Mouse (Mus musculus) frontal cortex, postnatal 36 days (tissue): Measurements from ENCODE around the gene Stim1.
"Not testable (repeated sequence)": the region's sequence is repeated elsewhere in the genome, so short reads cannot be mapped to it uniquely, and the experiment has no call there.

Source experiments
- DNase-seq, 2 experiments: peaks; one replicate each; pipeline ENCODE4 v3.0.0; 2022; ENCODE audit warnings: low spot score in 2 of 2

Stim1 gene

DNA sequence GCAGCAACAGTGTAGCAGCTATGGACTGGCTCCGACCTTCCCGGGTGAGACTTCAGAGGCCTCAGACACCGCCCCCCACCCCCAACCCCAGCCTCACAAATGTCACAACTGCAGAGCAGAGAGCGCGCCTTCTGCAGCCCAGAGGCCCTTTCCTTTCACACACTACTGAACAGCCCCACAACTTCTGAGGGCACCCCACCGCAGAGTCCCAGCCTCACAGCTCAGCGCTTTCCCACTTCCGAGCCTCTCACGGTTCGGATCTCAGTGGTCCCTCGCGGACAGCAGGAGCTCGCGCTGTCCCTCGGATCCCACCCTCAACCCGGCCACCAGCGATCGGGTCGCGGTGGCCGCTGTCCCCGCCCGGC, 18.1 kb upstream of the Stim1 start:
- DNase-seq, result no peak

DNA sequence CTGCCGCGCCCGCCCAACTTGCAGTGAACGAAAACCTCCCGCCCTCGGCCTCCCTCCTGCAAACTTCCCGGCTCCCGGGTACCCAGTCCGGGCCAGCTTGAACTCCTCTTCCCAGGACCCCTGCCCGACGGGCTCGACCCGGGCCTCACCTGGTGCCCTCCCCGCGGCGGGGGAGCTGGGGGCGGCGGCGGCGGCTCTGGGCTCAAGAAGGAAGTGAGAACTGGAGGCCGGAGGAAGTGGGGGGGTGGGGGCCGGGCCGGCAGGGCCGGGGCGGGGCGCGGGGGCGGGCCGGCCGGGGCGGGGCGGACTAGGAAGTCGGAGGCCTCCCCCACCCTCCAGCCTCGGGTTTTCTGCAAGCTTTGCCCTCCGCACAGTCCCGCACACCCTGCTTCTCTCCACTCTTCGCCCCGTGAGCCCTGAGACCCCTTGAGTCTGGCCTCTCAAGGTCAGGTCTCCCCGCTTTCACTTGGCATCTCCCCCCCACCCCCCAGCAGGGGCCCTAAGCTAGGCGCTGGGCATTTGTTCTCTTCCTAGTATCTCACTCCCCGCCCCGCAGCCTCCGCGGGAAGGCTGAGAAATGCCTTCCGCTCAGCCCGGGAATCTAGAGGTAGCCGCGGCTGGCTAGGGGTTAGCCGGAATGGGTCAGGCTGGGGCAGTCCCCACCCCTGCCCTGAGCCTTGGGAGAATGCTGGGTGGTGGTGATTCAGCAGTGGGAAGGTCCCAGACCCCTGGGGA, 17.5 kb upstream of the Stim1 start:
- peak; percentile 29 to 38 for DNase-seq

GRCm38 (mm10) chr7:102250631-102251214, 16.9 kb upstream of the Stim1 start:
- peak; percentile 86 to 92 for DNase-seq

GRCm38 (mm10) chr7:102253631-102254030, 14.0 kb upstream of the Stim1 start:
- DNase-seq, result no peak

- DNase-seq, result no peak
Measured at GRCm38 (mm10) chr7:102255954-102256353, 11.7 kb upstream of the Stim1 start, which contains the start of gene Rhog. Gene Rhog (minus strand): TSS chr7:102256054.

GRCm38 (mm10) chr7:102256636-102257035, 11.0 kb upstream of the Stim1 start:
- no peak for DNase-seq

DNA sequence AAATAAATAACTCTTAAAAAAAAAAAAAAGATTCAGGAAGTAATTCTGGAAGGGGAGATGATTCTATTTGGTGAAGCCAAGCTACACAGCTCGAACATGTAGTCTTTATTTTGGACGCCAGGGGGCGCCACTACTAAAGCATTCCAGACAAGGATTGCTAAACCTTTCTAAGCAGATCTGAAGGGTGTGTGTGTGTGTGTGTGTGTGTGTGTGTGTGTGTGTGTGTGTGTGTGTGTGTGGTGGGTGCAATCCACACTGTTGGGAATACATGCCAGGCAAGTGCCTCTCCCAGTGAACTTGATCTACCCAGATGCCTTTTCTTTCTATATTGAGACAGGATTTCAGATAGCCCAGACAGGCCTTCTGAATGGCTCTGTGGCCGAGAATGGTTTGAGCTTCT, 9.4 kb upstream of the Stim1 start:
- peak; percentile 76 to 85 for DNase-seq

- DNase-seq, result no peak
Measured at GRCm38 (mm10) chr7:102258753-102259152, 8.9 kb upstream of the Stim1 start.

DNA sequence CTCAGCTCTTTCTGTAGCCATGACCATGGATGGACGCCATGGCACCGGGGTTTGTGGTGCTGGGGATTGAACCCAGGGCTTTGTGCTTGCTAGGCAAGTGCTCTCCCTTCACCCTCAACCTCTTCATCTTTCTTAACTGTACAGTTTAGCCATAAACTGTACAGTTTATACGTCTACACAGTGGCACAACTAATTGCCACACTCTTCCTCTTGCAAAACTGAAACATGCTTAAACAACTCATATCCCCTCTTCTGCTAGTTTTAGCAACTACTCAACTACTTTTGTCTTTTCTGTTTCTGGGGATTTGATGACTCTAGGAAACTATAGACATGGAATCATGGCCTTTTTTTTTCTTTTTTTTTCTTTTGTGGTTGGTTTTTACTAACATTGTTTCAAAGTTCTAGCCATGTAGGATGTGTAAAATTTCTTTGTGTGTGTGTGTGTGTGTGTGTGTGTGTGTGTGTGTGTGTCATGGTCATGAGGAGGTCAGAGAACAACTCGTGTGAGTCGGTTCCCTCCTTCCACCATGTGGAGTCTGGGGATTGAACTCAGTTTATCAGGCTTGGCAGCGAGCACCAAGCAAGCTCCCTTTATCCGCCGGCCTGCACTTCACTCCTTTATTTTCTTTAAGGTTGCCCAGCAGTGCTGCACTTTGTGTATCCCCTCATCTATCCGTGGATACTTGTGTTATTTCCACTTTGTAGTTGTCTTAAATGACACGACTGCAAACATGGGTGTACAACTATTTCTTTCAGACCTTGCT, 7.7 kb upstream of the Stim1 start:
- DNase-seq, result no peak

- DNase-seq, result no peak
Measured at GRCm38 (mm10) chr7:102260518-102260917, 7.1 kb upstream of the Stim1 start.

DNA sequence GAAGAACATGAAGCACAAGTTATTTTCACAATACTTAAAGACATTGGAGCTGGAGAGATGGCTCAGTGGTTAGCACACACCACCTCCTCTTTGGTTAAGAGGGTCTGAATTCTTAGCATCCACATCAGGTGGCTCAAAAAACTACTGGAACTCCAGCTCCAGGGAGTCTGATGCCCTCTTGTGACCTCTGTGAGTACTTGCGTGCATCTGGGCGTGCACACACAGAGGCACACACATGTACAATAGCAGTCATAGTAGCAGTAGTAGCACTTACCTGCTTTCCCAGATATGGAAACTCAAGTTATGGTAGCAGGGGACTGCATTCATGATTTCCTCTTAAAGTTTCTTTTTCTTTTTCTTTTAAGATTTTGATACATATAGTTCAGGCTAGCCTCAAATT, 4.6 kb upstream of the Stim1 start:
- DNase-seq, result no peak

GRCm38 (mm10) chr7:102266021-102266400, 1.6 kb upstream of the Stim1 start:
- not testable (repeated sequence) for DNase-seq

DNA sequence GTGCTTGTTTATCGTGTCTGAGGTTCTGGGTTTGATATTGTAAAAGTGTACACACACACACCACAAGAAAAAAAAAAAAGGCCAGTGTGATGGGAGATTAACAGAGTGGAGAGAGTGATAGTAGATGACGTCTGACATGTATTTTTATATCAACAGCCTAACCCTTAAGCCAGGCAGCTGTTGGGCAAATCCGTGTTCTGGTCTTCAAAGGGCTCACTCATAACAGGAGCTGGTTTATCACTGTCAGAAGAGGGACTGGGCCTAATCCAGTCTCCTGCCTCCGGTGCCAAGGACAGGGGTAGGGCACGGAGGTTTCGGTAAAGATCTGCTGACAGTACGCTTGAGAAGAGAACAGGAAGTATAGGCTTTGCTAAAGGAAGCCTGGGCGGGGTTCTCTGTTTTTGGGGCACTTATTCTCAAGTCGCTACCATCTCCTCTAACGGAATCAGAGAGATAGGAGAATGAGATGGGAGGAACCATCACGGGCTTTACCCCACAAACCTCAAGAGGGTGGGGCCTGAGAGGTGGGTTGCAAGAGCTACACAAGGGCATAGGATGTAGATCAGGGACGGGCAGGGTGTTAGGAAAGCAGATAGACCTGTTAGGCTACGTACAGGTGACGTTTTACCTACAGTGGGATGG, 1.1 kb upstream of the Stim1 start:
- DNase-seq, result no peak

- peak; percentile 94 to 95 for DNase-seq
Measured at GRCm38 (mm10) chr7:102267113-102267579, 460 bp upstream of the Stim1 start.

DNA sequence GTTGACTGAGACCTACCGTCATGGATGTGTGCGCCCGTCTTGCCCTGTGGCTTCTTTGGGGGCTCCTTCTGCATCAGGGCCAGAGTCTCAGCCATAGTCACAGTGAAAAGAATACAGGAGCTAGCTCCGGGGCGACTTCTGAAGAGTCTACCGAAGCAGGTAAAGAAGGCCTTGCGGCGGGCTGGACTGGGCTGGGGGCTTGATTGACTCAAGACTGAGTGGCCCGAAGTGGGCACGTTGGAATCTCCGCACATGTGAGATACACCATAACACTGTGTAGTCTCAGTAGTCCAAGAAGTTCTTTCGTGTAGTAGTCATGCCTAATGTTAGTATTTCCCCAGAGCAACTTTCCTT, 766 bp downstream of the Stim1 start:
- no peak for DNase-seq

DNA sequence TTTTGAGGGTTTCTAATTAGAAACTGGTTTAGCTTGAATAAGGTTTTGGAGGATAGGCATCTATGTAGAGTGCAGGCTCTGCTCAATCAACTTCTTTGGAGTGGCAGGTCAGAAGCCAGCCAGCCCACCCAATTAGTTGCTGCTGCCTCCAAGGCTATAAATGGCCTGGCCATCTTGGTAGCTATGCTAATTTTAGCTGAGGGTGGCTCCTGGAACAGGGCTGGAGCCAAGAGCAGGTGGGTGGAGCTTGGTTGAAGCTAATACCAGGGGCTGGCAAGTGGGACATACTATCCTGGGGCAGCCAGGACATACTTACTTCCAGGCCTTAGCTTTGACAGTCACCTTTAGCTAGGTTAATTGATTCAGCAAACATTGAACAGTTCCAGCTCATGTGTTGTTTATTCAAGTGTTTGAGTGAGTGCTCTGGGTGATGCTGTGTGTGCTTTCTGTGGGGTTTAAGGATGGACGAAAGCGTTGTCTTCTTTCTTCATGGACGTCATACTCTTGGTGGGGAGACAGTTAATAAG, 4.9 kb downstream of the Stim1 start:
- DNase-seq, result no peak

DNA sequence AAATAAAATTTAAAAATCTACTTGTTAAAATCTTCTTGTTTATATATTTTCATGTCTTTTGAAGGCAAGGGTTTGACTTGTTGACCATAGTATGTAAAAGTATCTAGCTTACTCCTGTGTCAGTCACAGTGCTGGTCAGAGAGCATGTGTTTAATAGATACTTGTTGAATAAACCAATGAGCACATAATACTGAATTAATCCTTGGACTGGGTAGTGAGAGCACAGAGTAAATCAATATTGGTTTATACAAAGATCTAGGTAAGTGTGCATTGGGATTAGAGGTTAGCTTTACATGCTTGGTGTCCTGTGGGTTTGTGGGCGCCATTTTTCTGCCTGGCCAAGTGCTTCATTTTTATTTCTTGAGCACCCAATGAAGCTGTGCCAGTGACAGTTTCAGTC, 13.8 kb downstream of the Stim1 start:
- no peak for DNase-seq

GRCm38 (mm10) chr7:102282261-102282660, 14.7 kb downstream of the Stim1 start:
- peak in 1 of 2 experiments; percentile 16 for DNase-seq

- DNase-seq, result no peak
Measured at GRCm38 (mm10) chr7:102289466-102289865, 21.9 kb downstream of the Stim1 start.

GRCm38 (mm10) chr7:102292228-102292627, 24.6 kb downstream of the Stim1 start:
- no peak for DNase-seq

DNA sequence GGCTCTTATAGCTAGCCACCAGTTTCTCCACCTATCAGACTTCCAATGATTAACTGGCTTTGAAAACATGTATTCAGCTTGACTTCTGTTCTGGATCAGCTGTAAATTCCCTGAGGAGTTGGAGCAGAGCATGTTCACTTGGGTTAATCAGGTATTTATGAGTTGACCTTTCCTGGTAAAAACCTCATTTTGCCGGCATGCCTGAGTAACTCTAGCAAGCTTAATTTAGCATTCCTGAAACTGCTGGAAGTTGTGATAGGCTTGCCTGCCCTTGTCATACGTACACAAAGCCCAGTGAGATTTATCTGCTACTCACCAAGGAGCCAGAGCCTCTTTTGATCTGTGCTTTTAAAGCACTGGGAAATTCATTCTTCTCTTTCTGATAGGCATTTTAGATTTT, 25.6 kb downstream of the Stim1 start:
- DNase-seq, result no peak

- no peak for DNase-seq
Measured at GRCm38 (mm10) chr7:102300761-102301160, 33.2 kb downstream of the Stim1 start.
